Mouse (Mus musculus): ENCODE measurements around the gene Dcst1. TPM values are rescaled to one million over a fixed set of nuclear protein-coding genes. Genes with fewer than 3 reads are reported as not detected.

Dcst1 gene
- total RNA-seq, 1 experiment from 2014 or later = 0.55 TPM

DNA sequence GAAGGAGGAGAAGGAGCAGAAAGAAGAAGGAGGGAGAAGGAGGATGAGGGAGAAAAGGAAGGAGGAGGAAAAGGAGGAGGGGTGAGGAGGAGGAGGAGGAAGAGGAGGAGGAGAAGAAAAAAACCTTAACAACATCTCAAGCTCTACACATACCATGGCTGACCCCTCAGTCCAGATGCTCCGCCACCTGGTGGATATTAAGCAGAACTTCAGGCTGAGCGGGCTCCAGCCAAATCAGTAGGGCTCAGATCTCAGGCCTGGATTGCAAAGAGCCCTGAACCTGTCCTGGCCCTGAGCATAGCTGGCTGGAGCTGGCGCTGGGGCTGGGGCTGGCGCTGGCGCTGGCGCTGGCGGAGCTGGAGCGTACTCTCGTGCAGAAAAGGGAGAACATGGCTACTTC, 57.0 kb downstream of the Dcst1 start:
- peak; percentile 62 for DNase-seq

DNA sequence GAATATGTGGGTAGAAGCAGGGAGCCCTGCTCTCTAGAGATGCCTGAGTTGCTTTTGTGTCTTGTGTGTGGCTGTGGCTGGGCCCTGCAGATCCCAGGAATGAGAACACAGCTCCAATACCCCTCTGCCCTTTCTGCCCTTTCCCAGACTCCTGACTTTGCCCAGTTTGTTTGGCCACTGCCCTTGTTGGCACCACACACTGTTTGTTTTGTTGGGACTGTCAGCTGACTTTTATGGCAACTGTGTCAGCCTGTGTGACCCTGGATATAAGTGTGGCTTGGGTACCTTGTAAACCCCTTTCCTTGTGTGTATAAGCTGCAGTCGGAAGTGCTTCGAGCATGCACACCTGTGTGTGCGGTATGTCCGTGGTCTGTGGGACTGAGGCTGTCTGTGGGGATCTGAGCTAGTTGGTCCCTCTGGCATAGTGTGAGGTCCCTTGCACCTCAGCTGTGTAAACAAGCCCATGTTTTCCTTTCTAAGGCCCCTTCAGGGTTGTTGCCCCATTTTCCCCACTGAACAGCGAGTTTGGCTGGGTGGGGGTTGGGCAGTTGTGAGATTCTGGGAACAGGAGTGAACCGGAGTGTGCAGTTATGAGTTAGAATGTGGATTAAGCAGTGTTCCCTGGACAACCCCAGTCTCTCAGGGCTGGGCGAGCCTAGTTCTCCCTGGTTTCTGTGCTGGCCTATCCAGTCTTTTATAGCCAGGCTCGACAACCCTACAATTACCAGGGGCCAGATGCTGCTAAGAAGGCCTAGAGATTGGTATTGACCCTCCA, 59.3 kb downstream of the Dcst1 start:
- DNase-seq = no peak

- no peak for DNase-seq
These were observed 59.9 kb downstream of the Dcst1 start for GRCm38 (mm10) chr3:89305105-89305504.

DNA sequence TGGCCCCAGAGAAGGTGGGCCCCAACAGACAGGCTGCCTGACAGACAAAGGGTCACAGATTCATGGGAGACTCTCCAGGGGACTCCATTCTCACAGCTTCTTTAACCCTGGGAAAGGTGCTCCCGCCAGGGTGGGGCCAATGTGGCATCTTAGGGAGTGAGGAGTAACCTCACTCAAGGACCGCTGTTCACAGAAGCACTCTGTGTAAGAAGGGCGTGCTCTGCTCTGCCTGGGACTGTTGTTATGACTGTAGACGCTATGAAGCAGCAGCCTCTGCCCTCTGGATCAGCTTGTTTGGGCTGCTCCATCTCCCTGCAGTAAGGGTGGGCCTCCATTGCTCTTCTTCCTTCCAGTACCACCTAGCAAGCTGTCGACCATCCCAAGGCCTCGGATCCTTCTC, 60.6 kb downstream of the Dcst1 start:
- no peak for DNase-seq

DNA sequence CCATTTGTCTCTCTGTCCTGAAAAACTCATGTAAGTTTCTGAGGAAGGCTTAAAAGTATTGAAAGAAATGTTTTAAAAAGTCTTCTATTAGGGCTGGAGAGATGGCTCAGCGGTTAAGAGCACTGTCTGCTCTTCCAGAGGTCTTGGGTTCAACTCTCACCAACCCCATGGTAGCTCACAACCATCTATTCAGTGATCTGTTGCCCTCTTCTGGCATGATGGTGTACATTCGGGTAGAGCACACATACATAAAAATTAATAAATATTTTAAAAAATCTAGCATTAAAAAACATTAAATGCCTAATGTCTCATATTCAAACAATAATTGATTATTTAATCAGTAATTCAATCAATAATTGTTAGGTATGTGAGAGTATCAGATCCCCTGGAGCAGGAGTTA, 64.5 kb downstream of the Dcst1 start:
- no peak for DNase-seq

Other genes with a start within 250 kb of the Dcst1 start
- 1.6 TPM in 1 of 2 replicates, not detected in the other for gene Pklr, start 229.1 kb downstream of the Dcst1 start, total RNA-seq (2021)
- 9.3 and 17.7 TPM in 2 replicates for gene Hcn3, start 205.1 kb downstream of the Dcst1 start, total RNA-seq (2021)
- gene Clk2, start 200.5 kb downstream of the Dcst1 start, total RNA-seq (2021) = 98.4 and 103 TPM in 2 replicates
- gene Scamp3, start 187.8 kb downstream of the Dcst1 start, total RNA-seq (2021) = 98.4 and 112 TPM in 2 replicates
- 17.1 and 23.7 TPM in 2 replicates for gene Fam189b, start 182.1 kb downstream of the Dcst1 start, total RNA-seq (2021)
- 72.4 and 79.0 TPM in 2 replicates for gene Gba, start 162.3 kb downstream of the Dcst1 start, total RNA-seq (2021)
- gene Thbs3, start 150.1 kb downstream of the Dcst1 start, total RNA-seq (2021) = 6.1 and 8.7 TPM in 2 replicates
- 143 and 154 TPM in 2 replicates for gene Mtx1, start 138.2 kb downstream of the Dcst1 start, total RNA-seq (2021)
- gene Muc1, start 136.2 kb downstream of the Dcst1 start, total RNA-seq (2021) = not detected in 2 replicates
- gene Krtcap2, start 119.3 kb downstream of the Dcst1 start, total RNA-seq (2021) = 126 and 127 TPM in 2 replicates
- 2.6 and 3.2 TPM in 2 replicates for gene Trim46, start 118.9 kb downstream of the Dcst1 start, total RNA-seq (2021)
- 106 and 137 TPM in 2 replicates for gene Dpm3, start 105.9 kb downstream of the Dcst1 start, total RNA-seq (2021)
- gene Slc50a1, start 94.7 kb downstream of the Dcst1 start, total RNA-seq (2021) = 44.7 and 51.4 TPM in 2 replicates
- gene Efna1, start 84.1 kb downstream of the Dcst1 start, total RNA-seq (2021) = 11.6 and 17.2 TPM in 2 replicates
- gene Efna3, start 42.3 kb downstream of the Dcst1 start, total RNA-seq (2021) = 0.27 TPM in 1 of 2 replicates, not detected in the other
- gene Efna4, start 27.2 kb downstream of the Dcst1 start, total RNA-seq (2021) = 1.7 TPM in 1 of 2 replicates, not detected in the other
- 50.4 and 65.1 TPM in 2 replicates for gene Adam15, start 15.3 kb downstream of the Dcst1 start, total RNA-seq (2021)
- gene Dcst2, start 3.3 kb downstream of the Dcst1 start, total RNA-seq (2021) = 0.38 and 0.76 TPM in 2 replicates
- gene Zbtb7b, start 29.5 kb upstream of the Dcst1 start, total RNA-seq (2021) = 98.2 and 110 TPM in 2 replicates
- 3.1 TPM in 1 of 2 replicates, not detected in the other for gene Lenep, start 37.5 kb upstream of the Dcst1 start, total RNA-seq (2021)
- 34.7 and 35.4 TPM in 2 replicates for gene Flad1, start 46.6 kb upstream of the Dcst1 start, total RNA-seq (2021)
- 24.8 and 26.2 TPM in 2 replicates for gene Cks1b, start 53.1 kb upstream of the Dcst1 start, total RNA-seq (2021)
- 74.4 and 101 TPM in 2 replicates for gene Shc1, start 53.2 kb upstream of the Dcst1 start, total RNA-seq (2021)
- 38.6 and 46.8 TPM in 2 replicates for gene Pygo2, start 65.0 kb upstream of the Dcst1 start, total RNA-seq (2021)
- 37.9 and 51.1 TPM in 2 replicates for gene Pbxip1, start 71.5 kb upstream of the Dcst1 start, total RNA-seq (2021)
- 31.7 and 53.8 TPM in 2 replicates for gene Pmvk, start 89.3 kb upstream of the Dcst1 start, total RNA-seq (2021)
- gene Kcnn3, start 154.9 kb upstream of the Dcst1 start, total RNA-seq (2021) = 4.1 and 5.5 TPM in 2 replicates

Data from adrenal gland, postnatal 25 days (tissue).